Comparison of ENCODE assay signal across 22 mouse cellular contexts in the genomic region with DNA sequence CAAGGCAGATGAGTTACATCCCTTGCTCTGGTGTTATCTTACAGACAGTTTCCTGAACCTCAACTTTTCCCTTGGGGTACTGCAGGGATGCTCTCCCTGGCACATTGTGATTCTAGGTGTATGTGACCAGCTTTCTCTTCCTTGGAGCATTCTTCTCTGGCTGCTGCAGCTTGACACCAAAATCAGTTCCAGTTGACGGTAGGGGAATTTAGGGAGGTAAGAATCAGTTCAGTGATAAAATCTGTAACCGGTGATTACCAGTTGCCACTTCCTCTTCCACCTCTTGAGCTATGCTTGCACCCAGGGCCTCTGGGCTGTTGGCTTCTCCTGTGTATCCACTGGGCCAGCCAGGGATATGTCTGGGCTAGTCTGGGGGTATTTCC. TPM values are rescaled to one million over a fixed set of nuclear protein-coding genes. Genes with fewer than 3 reads are reported as not detected.
DNase-seq lines count a peak whose midpoint lies in the region; ATAC-seq and TF ChIP-seq lines count a peak whose summit lies in the region.
"Had no signal": no experiment of that assay in that cellular context is flagged by ENCODE, and none has a peak within 500 bp of the region (broad histone marks: within the 10 kb centered on the region; RNA-seq: fewer than 3 reads in every experiment).

No protein-coding gene starts in this region.

- no peak for TF ChIP-seq CTCF in thymus, adult 2 months (IDR thresholded peaks at IDR 0.05; ENCODE audit: borderline replicate concordance, control insufficient read depth, extremely low read depth, insufficient read depth, low read length, poor library complexity)

- no peaks in the 10 kb centered on the region for H3K27me3 ChIP-seq in thymus, adult 2 months (ENCODE audit: control insufficient read depth, insufficient read depth, low read length)
- H3K27me3 ChIP-seq in intestine, embryonic 15.5 days (replicated peaks) = no peaks in the 10 kb centered on the region
- H3K27me3 ChIP-seq: forebrain, embryonic 13.5 days; hindbrain, embryonic 12.5 days; kidney, embryonic 15.5 days; lung, embryonic 15.5 days; stomach, embryonic 15.5 days had no signal

- H3K9ac ChIP-seq in intestine, embryonic 15.5 days = no peak overlapping the region
- H3K9ac ChIP-seq: forebrain, embryonic 13.5 days; hindbrain, embryonic 12.5 days; kidney, embryonic 15.5 days; liver, embryonic 14.5 days; lung, embryonic 15.5 days; stomach, embryonic 15.5 days had no signal

- no peak overlapping the region for H3K4me2 ChIP-seq in intestine, embryonic 15.5 days (replicated peaks)
- H3K4me2 ChIP-seq: forebrain, embryonic 13.5 days; hindbrain, embryonic 12.5 days; kidney, embryonic 15.5 days; lung, embryonic 15.5 days; stomach, embryonic 15.5 days had no signal

- no peak for ATAC-seq in intestine, embryonic 15.5 days
- ATAC-seq: forebrain, embryonic 13.5 days had no signal

- no peak for TF ChIP-seq POLR2A in thymus, adult 2 months (IDR thresholded peaks at IDR 0.05; ENCODE audit: control insufficient read depth, extremely low read depth, insufficient read depth, low read length, poor library complexity)

- WGBS in thymus, adult 2 months = 0% methylated on average over 2 of the region's 2 CpGs
- 54% methylated on average over 2 of the region's 2 CpGs for WGBS in intestine, embryonic 15.5 days

- H3K9me3 ChIP-seq in intestine, embryonic 15.5 days = no peaks in the 10 kb centered on the region
- H3K9me3 ChIP-seq: embryonic facial prominence, embryonic 10.5 days; forebrain, embryonic 13.5 days; hindbrain, embryonic 12.5 days; kidney, embryonic 15.5 days; lung, embryonic 15.5 days; stomach, embryonic 15.5 days had no signal

- H3K4me1 ChIP-seq in thymus, adult 2 months (replicated peaks; ENCODE audit: control insufficient read depth, insufficient read depth, low read length) = peaks cover 11% of the 10 kb centered on the region
- H3K4me1 ChIP-seq in intestine, embryonic 15.5 days (replicated peaks) = no peaks in the 10 kb centered on the region
- H3K4me1 ChIP-seq: forebrain, embryonic 13.5 days; hindbrain, embryonic 12.5 days; kidney, embryonic 15.5 days; lung, embryonic 15.5 days; stomach, embryonic 15.5 days had no signal

- H3K27ac ChIP-seq in thymus, adult 2 months (ENCODE audit: control insufficient read depth, insufficient read depth, low read length) = peak overlapping the region; percentile 23; the same call in 1 of the 2 replicates
- H3K27ac ChIP-seq in intestine, embryonic 15.5 days = no peak overlapping the region
- H3K27ac ChIP-seq: embryonic facial prominence, embryonic 10.5 days; forebrain, embryonic 13.5 days; hindbrain, embryonic 12.5 days; kidney, embryonic 15.5 days; liver, embryonic 14.5 days; lung, embryonic 15.5 days; macrophage; stomach, embryonic 15.5 days had no signal

- H3K4me3 ChIP-seq in thymus, adult 2 months (ENCODE audit: control insufficient read depth, insufficient read depth, low read length) = no peak overlapping the region
- H3K4me3 ChIP-seq in intestine, embryonic 15.5 days (replicated peaks) = no peak overlapping the region
- H3K4me3 ChIP-seq: embryonic facial prominence, embryonic 10.5 days; forebrain, embryonic 13.5 days; hindbrain, embryonic 12.5 days; kidney, embryonic 15.5 days; lung, embryonic 15.5 days; stomach, embryonic 15.5 days had no signal

- no peaks in the 10 kb centered on the region for H3K36me3 ChIP-seq in thymus, adult 2 months (ENCODE audit: control insufficient read depth, insufficient read depth, low read length)
- H3K36me3 ChIP-seq in intestine, embryonic 15.5 days = no peaks in the 10 kb centered on the region
- H3K36me3 ChIP-seq: embryonic facial prominence, embryonic 10.5 days; hindbrain, embryonic 12.5 days; kidney, embryonic 15.5 days; lung, embryonic 15.5 days; stomach, embryonic 15.5 days had no signal

- DNase-seq in thymus, adult 2 months = no peak
- DNase-seq in thymus, postnatal 14 days = no peak
- peak; percentile 7 for DNase-seq in ES-CJ7 (ENCODE audit: low read depth, low spot score)
- peak; percentile 68 for DNase-seq in induced T-regulatory cell, adult 2 months (ENCODE audit: low read depth)
- peak; percentile 14 for DNase-seq in thymus, postnatal 4 days
- no peak for DNase-seq in kidney, adult 18-20 months
- no peak for DNase-seq in urinary bladder, postnatal 25 days (ENCODE audit: low spot score)
- DNase-seq: B cell, adult 2 months; cerebellum, adult 8-10 months; gastrocnemius, postnatal 14 days; kidney, postnatal 4 days; midbrain, embryonic 14.5 days had no signal

RNA-seq across cellular contexts. Expression of gene Tnip3, which starts 39.5 kb away (rescaled TPM):
- 0.88 and 1.8 TPM in 2 replicates for polyA plus RNA-seq in thymus, adult 2 months (2012; rRNA removed)
- polyA plus RNA-seq in intestine, embryonic 15.5 days (2015; fragmentation: Nextera tagmentation; extraction: Ambion mirVana) = 0.06 and 0.15 TPM in 2 replicates
- polyA plus RNA-seq: embryonic facial prominence, embryonic 10.5 days; forebrain, embryonic 13.5 days; hindbrain, embryonic 12.5 days; intestine, embryonic 14.5 days; midbrain, embryonic 14.5 days had no signal

Comparison
In these comparisons a context has a peak if more than half of its experiments do, and no peak if none do; other contexts are left out.
1. DNase-seq: peak in ES-CJ7 (single experiment), induced T-regulatory cell, adult 2 months (single experiment) and thymus, postnatal 4 days (single experiment); none in thymus, adult 2 months (single experiment), thymus, postnatal 14 days (single experiment), kidney, adult 18-20 months (single experiment) and urinary bladder, postnatal 25 days (single experiment).